Mouse (Mus musculus) bone marrow, adult 2 months (tissue): ENCODE measurements around the gene Krtap5-4.

Experiments
- CTCF ChIP-seq: fragments of 200-500 bp; IDR thresholded peaks from 2 replicates; pipeline ENCODE4 v1.5.1; 2011; ENCODE audit warnings: low read length, control low read depth; ENCODE audit not compliant: control insufficient read depth, insufficient read depth
- POLR2A ChIP-seq: fragments of 200-500 bp; IDR thresholded peaks from 2 replicates; pipeline ENCODE4 v1.6.1; 2011; ENCODE audit warnings: low read depth, mild to moderate bottlenecking, control low read depth, low read length, borderline replicate concordance; ENCODE audit not compliant: control insufficient read depth

GRCm38 (mm10) chr7:142341564-142342246 is 38.4 kb downstream of the Krtap5-4 start:
- TF ChIP-seq CTCF: no peak
- no peak for TF ChIP-seq POLR2A
